Mouse (Mus musculus): ENCODE measurements around the gene Cdk14. TPM values are rescaled to one million over a fixed set of nuclear protein-coding genes. Genes with fewer than 3 reads are reported as not detected.

The Cdk14 gene
- polyA plus RNA-seq, 1 experiment from 2014 or later = 10.8 TPM

DNA sequence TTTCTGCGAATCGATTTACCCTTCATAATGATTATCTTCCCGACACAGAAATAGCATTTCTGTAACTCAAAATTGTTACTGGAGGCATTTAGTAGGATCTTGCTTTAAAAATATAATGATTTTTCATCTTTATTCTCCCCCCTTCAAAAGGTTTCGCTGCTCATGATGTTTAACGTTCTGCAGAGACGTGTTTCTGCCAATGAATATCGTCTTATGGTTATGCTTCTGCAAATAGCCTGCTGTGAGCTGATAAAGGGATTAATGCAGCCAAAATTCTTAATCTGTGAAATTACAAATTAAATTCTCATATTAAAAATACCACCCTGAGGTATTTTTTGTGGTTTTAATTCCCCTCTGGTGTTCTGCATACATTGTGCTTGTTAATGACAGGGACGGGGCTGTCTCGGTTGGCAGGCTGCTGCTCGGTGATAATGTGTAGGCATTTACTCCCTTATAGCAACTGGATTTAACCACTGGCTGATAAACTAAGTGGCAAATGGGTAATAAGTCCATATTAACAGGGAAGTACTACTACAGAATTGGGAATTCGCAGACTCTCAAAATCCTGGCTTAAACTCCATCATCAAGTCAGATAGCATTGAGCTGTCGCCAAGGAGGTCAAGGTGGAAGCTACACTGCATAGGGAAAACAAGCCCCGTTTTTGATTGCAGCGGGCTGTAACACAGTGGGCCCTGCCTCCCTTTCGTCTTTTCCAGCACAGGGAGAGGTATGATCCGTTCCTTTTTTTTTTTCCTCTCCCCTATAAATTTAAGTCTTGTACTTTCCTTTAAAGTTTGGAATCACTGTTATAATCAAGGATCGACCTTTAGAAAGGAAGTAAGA is 528.0 kb downstream of the Cdk14 start:
- no peaks in the 10 kb centered on the region for H3K36me3 ChIP-seq
- WGBS = 74% methylated on average over 17 of the region's 17 CpGs
- no peak for ATAC-seq (ENCODE audit: extremely low read depth, insufficient number of reproducible peaks, low FRiP score, low TSS enrichment)
- H3K9ac ChIP-seq = no peak overlapping the region
- no peaks in the 10 kb centered on the region for H3K27me3 ChIP-seq (replicated peaks)
- no peak overlapping the region for H3K4me2 ChIP-seq
- H3K4me1 ChIP-seq = no peaks in the 10 kb centered on the region
- H3K27ac ChIP-seq (replicated peaks) = no peak overlapping the region
- no peak overlapping the region for H3K4me3 ChIP-seq
- no peaks in the 10 kb centered on the region for H3K9me3 ChIP-seq

DNA sequence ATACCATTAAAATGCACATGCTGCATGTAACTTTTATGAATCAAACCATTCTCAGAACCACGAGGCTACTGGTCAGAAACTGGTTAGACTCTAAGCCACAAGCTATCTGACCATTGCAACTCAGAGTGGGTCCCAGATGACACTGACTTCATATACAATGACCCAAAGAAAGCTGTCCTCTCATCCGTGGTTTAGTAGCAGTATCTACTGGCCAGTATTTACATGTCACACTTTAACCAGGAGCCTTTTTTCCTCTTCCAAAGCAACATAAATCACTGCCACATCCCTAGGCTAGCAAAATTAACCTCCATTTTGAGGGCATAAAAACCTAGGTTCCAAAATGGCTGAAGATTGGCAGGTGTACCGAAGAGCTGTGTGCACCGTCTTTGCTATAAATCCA is 533.0 kb downstream of the Cdk14 start:
- Histone ChIP-seq H3K9ac (no peak overlapping the region), H3K36me3 (peaks cover 7% of the 10 kb centered on the region; the same call in 1 of the 2 replicates), H3K27ac (replicated peaks) (no peak overlapping the region), H3K9me3 (no peaks in the 10 kb centered on the region), H3K4me2 (no peak overlapping the region), H3K4me1 (no peaks in the 10 kb centered on the region), H3K4me3 (no peak overlapping the region), H3K27me3 (replicated peaks) (no peaks in the 10 kb centered on the region)
- 79% methylated on average over 4 of the region's 4 CpGs for WGBS
- ATAC-seq (ENCODE audit: extremely low read depth, insufficient number of reproducible peaks, low FRiP score, low TSS enrichment) = no peak

DNA sequence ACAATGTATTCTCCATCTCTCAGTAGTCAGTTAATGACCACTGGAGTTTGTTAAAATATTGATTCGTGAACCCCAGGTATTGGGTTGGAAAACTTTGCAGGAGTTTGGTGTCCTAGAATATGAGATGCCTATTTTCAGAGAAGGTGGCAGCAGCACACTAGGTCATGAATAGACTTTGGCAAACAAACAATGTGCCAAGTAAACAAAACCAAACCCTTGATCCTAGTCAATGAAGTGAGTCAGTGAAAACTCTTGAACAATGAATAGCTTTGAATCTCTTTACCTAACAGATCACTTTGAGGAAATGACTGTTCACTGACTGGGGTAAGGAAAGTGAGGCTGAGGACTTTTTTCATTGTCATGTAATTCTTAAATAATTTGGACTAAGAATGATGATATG is 537.3 kb downstream of the Cdk14 start:
- no peak overlapping the region for H3K27ac ChIP-seq (replicated peaks)
- no peak overlapping the region for H3K4me2 ChIP-seq
- H3K9ac ChIP-seq = no peak overlapping the region
- WGBS = 83% methylated on average over 1 of the region's 1 CpGs
- H3K4me1 ChIP-seq = no peaks in the 10 kb centered on the region
- no peak overlapping the region for H3K4me3 ChIP-seq
- ATAC-seq (ENCODE audit: extremely low read depth, insufficient number of reproducible peaks, low FRiP score, low TSS enrichment) = no peak
- H3K9me3 ChIP-seq = peaks cover 13% of the 10 kb centered on the region
- H3K36me3 ChIP-seq = peaks cover 16% of the 10 kb centered on the region
- no peaks in the 10 kb centered on the region for H3K27me3 ChIP-seq (replicated peaks)

DNA sequence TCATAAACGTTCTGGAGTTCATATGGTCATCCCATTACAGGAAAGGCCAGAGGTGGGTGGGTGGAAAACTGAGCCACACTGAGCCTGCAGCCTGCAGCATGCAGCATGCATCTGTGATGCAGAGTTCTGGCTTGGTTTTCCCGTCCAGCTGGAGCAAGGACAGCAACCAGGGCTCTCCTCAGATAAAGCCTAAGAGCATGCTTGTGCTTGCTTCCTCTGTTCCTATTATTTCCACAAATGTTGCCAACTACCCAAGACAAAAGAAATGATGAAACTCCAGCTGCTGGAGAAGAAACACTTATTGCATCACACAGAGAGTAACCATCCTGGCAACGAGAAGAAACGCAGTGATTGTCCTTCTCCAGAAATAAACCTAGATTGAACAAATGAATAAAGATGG is 539.8 kb downstream of the Cdk14 start:
- peaks cover 13% of the 10 kb centered on the region for H3K9me3 ChIP-seq
- ATAC-seq (ENCODE audit: extremely low read depth, insufficient number of reproducible peaks, low FRiP score, low TSS enrichment) = no peak
- 56% methylated on average over 4 of the region's 4 CpGs for WGBS
- no peak overlapping the region for H3K9ac ChIP-seq
- H3K36me3 ChIP-seq = peaks cover 16% of the 10 kb centered on the region
- H3K4me1 ChIP-seq = no peaks in the 10 kb centered on the region
- no peak overlapping the region for H3K4me3 ChIP-seq
- no peak overlapping the region for H3K4me2 ChIP-seq
- no peaks in the 10 kb centered on the region for H3K27me3 ChIP-seq (replicated peaks)
- H3K27ac ChIP-seq (replicated peaks) = no peak overlapping the region

DNA sequence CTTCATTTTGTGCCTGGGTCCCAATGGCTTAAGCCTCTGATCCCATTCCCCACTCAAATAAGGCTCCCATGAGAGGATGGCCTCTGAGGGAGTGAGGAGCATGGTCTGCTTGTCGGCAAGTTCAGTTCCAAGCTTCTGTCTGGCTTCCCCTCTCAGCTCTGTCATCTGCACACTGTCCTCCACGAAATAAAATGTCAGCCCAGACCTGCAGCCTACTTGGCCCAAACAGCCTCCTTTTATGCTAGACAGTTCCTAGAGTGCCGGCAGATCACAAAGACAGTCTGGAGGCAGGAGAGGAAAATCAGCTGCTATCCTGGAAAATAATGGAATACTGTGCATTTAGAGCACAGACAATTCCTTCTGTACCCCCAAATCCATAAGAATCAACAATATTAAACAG is 541.2 kb downstream of the Cdk14 start:
- H3K4me1 ChIP-seq = no peaks in the 10 kb centered on the region
- H3K27me3 ChIP-seq (replicated peaks) = no peaks in the 10 kb centered on the region
- no peak overlapping the region for H3K4me2 ChIP-seq
- 32% methylated on average over 3 of the region's 3 CpGs for WGBS
- H3K27ac ChIP-seq (replicated peaks) = no peak overlapping the region
- H3K36me3 ChIP-seq = peaks cover 10% of the 10 kb centered on the region
- H3K4me3 ChIP-seq = no peak overlapping the region
- ATAC-seq (ENCODE audit: extremely low read depth, insufficient number of reproducible peaks, low FRiP score, low TSS enrichment) = no peak
- no peak overlapping the region for H3K9ac ChIP-seq
- H3K9me3 ChIP-seq = peaks cover 13% of the 10 kb centered on the region

DNA sequence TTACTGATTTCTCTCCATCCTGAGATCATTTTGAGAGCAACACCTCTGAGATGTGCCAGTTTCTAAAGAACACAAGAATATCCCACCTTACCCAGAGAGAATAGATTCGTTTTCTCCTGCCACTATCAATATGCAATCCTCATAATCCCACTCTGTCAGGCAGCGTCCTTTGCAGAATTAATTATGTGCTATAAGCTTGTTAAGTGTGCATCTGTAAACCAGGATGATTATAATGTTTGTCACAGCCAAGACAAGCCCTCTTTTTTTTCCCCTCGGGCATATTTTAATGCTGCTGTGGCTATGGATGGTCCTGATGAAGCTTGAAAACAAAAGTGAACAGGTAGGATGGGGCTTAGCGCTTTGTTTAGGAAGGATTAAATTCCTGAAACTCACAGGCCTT is 542.5 kb downstream of the Cdk14 start:
- ATAC-seq (ENCODE audit: extremely low read depth, insufficient number of reproducible peaks, low FRiP score, low TSS enrichment) = no peak
- 75% methylated on average over 4 of the region's 4 CpGs for WGBS
- H3K4me1 ChIP-seq = no peaks in the 10 kb centered on the region
- H3K9me3 ChIP-seq = peaks cover 13% of the 10 kb centered on the region
- peaks cover 10% of the 10 kb centered on the region for H3K36me3 ChIP-seq
- H3K4me3 ChIP-seq = no peak overlapping the region
- no peaks in the 10 kb centered on the region for H3K27me3 ChIP-seq (replicated peaks)
- H3K9ac ChIP-seq = no peak overlapping the region
- no peak overlapping the region for H3K4me2 ChIP-seq
- no peak overlapping the region for H3K27ac ChIP-seq (replicated peaks)

DNA sequence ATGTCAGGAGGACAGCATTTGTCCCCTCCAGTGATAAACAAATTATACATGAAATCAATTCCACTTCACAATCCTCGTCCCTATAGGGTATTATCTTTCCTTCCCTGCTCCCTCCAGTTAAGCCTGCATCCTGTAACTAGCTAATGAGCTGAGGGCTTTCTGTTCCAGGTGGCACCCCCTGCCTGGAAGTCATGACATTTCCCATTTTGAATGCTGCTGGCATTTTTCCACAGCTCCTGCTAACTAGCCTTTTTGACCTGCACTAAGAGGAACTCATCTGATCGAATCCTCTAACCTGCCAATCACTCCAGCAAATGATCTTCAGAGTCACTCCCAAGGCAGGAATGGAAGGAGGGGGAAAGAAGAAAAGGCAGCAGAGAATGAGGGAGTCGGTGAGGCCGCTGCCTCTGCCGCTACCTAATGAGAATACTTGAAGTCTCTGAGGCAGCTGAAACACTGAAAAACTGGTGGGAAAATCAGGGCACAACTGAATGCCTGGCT is 542.9 kb downstream of the Cdk14 start:
- peaks cover 10% of the 10 kb centered on the region for H3K36me3 ChIP-seq
- ATAC-seq (ENCODE audit: extremely low read depth, insufficient number of reproducible peaks, low FRiP score, low TSS enrichment) = no peak
- 46% methylated on average over 5 of the region's 5 CpGs for WGBS

DNA sequence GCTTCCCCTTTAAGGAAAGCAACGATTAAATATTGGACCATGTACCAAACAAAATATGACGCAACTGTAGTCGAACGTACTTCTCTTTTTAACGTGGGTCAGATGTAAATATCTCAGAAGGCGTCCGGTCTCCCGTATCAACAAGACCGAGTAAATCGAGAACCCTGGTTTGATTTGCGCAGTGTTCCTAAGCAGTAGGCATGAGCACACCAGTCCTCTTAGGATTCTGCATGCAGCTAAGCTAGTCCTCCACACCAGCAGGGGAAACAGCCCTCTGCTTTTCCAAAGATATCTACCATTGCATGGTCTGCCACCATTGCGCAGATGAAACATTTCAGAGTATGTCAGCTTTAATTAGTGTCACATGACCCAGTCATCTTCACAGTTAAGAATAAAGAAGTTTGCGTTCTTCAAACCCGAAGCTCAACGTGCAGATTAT is 543.4 kb downstream of the Cdk14 start:
- H3K4me3 ChIP-seq = no peak overlapping the region
- H3K4me2 ChIP-seq = no peak overlapping the region
- H3K36me3 ChIP-seq = peaks cover 5% of the 10 kb centered on the region
- no peaks in the 10 kb centered on the region for H3K27me3 ChIP-seq (replicated peaks)
- ATAC-seq (ENCODE audit: extremely low read depth, insufficient number of reproducible peaks, low FRiP score, low TSS enrichment) = no peak
- 85% methylated on average over 15 of the region's 15 CpGs for WGBS
- no peaks in the 10 kb centered on the region for H3K4me1 ChIP-seq
- no peak overlapping the region for H3K9ac ChIP-seq
- no peak overlapping the region for H3K27ac ChIP-seq (replicated peaks)
- peaks cover 10% of the 10 kb centered on the region for H3K9me3 ChIP-seq

More for the DNA sequence above, 542.9 kb downstream of the Cdk14 start:
- Histone ChIP-seq H3K9me3 (peaks cover 13% of the 10 kb centered on the region), H3K9ac (no peak overlapping the region), H3K4me1 (no peaks in the 10 kb centered on the region), H3K27me3 (replicated peaks) (no peaks in the 10 kb centered on the region), H3K4me2 (no peak overlapping the region), H3K27ac (replicated peaks) (no peak overlapping the region), H3K4me3 (no peak overlapping the region)

DNA sequence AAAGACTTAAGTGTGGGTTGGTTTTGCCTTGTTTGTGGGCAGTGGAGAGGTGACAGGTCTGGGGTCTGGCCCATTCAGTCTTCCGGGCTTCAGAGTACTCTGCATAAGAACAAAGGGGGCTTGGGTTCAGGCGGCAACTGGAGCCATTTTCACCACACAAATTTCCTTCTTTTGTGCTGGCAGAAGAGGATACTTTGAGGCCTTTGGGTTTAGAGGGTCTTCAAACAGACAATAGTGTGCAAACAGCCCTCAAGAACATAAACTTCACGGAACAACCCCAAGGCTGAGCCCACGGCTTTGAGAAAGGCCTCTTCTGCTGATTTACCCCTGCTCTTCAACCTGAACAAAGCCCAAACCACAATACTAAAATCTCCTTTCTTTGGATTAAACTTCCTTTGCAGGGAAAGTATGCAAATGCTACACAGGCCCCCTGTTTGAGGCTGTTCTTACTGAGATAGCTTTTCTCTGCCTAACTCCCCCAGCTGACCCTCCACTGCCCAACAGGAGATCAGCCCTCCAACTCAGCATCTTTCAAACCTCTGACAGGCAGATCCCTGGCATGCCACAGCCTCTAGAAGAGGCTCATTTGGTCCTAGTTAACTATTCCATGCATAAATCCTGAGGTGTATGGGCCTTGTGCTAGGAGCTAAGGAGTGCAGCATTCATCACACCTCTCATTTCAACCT is 549.9 kb downstream of the Cdk14 start:
- Histone ChIP-seq H3K4me2 (no peak overlapping the region), H3K36me3 (no peaks in the 10 kb centered on the region), H3K4me1 (0 out of 2 replicates have a peak, but pooled peaks cover 4% of the 10 kb centered on the region), H3K4me3 (no peak overlapping the region), H3K9ac (no peak overlapping the region), H3K27me3 (replicated peaks) (no peaks in the 10 kb centered on the region), H3K9me3 (no peaks in the 10 kb centered on the region), H3K27ac (replicated peaks) (no peak overlapping the region)
- no peak for ATAC-seq (ENCODE audit: extremely low read depth, insufficient number of reproducible peaks, low FRiP score, low TSS enrichment)
- WGBS = 79% methylated on average over 4 of the region's 4 CpGs

DNA sequence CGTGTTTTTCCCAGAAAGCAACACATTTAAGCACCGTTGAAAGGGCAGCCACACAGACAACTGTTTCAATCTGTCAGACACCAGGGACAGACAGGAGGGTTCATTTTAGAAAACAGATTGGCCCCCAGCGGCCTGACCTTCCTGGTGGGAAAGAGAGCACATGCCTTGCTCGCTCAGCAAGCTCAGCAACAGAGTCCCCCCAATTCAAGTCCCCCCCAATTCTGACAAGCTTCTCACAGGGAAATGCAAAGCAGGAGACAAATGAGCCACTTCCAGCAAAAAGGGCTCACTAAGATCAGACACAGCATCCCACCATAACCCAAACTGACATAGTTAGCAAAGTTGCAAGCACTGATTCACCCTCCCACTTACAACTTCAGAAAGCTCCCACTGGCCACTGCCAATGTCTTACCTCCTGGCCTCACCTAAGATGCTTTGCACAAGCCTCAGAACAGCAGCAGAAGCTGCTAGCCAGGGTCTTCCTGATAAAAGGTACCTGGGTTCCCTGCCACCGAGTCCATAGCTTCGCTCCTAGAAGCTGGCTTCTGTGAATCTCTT is 551.5 kb downstream of the Cdk14 start:
- 0 out of 2 replicates have a peak, but pooled peaks cover 3% of the 10 kb centered on the region for H3K36me3 ChIP-seq
- WGBS = 58% methylated on average over 6 of the region's 6 CpGs
- H3K27ac ChIP-seq (replicated peaks) = no peak overlapping the region
- H3K9ac ChIP-seq = no peak overlapping the region
- no peak overlapping the region for H3K4me3 ChIP-seq
- no peaks in the 10 kb centered on the region for H3K9me3 ChIP-seq
- no peak overlapping the region for H3K4me2 ChIP-seq
- peaks cover 12% of the 10 kb centered on the region for H3K4me1 ChIP-seq
- H3K27me3 ChIP-seq (replicated peaks) = no peaks in the 10 kb centered on the region
- no peak for ATAC-seq (ENCODE audit: extremely low read depth, insufficient number of reproducible peaks, low FRiP score, low TSS enrichment)

DNA sequence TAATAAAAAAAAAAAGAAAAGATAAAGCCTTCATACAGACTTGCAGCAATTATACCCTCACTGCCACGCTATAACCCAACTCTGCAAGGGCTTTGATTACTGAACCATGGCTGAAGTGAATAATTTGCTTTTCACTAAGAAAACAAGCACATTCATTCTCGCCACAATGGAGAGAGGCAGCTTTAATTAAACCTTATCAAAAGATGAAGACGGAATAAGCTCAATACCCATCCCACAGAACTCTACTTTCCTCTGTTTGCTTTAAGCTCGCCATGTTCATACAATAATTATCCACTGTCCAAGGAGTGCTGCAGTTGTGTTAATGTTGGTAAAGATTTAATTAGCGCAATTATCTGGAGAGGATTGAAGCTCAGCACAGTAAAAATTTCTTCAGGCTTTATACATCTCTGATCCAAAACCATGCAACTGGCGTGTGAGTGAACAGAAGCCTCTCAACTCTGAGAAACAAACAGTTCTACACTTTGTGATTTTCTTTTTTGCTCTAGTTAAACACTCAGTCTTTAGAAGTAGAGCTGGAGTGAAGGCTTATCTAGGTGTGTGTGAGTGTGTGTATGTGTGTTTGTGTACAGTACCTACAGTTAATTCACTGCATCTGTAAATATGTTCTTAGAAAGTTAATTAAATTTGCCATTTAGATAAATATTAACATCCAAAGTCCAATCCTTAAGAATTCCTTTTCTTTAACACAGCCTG is 552.1 kb downstream of the Cdk14 start:
- WGBS = 81% methylated on average over 6 of the region's 6 CpGs
- Histone ChIP-seq H3K9ac (no peak overlapping the region), H3K9me3 (no peaks in the 10 kb centered on the region), H3K36me3 (0 out of 2 replicates have a peak, but pooled peaks cover 3% of the 10 kb centered on the region), H3K27ac (replicated peaks) (no peak overlapping the region), H3K27me3 (replicated peaks) (no peaks in the 10 kb centered on the region), H3K4me3 (no peak overlapping the region), H3K4me2 (no peak overlapping the region), H3K4me1 (peaks cover 16% of the 10 kb centered on the region)
- no peak for ATAC-seq (ENCODE audit: extremely low read depth, insufficient number of reproducible peaks, low FRiP score, low TSS enrichment)

All from heart, embryonic 13.5 days (tissue).